Comparison of ENCODE assay signal across 16 mouse cellular contexts in the genomic region with DNA sequence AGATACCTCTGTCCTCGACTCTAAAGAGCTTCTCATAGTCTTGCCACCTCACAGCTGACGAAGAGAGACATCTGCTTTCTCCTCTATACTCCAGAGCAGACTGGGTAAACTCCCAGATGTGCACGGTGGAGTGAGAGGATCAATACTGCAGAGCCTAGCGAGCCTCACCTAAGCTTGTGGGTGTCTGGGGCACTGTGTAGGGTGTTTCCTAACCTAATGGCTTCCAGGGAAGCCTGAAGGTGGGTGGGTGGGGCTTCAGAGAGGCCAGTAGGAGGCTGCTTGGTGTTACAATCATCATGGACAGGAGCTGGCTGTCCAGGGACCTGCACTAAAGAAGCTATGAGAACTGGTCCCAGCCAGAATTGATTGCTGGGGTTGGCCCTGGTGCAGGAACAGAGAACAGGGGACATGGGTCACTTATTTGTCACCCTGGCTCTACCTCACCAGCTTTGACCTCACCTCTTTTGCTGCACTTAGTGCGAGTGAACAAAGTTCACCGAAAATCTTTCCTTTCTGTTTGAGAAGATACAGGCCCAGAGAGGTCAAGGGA. TPM values are rescaled to one million over a fixed set of nuclear protein-coding genes. Genes with fewer than 3 reads are reported as not detected.
DNase-seq lines count a peak whose midpoint lies in the region; ATAC-seq and TF ChIP-seq lines count a peak whose summit lies in the region.
"Had no signal": no experiment of that assay in that cellular context is flagged by ENCODE, and none has a peak within 500 bp of the region (broad histone marks: within the 10 kb centered on the region; RNA-seq: fewer than 3 reads in every experiment).

No protein-coding gene starts in this region.

- TF ChIP-seq CTCF in heart, adult 2 months (IDR thresholded peaks at IDR 0.05): no peak
- no peak for TF ChIP-seq CTCF in lung, postnatal 0 days (IDR thresholded peaks at IDR 0.05)
- no peak for TF ChIP-seq CTCF in stomach, postnatal 0 days (IDR thresholded peaks at IDR 0.05; ENCODE audit: low read depth)

- no peak for TF ChIP-seq EP300 in heart, adult 2 months (IDR thresholded peaks at IDR 0.05; ENCODE audit: insufficient read depth, low read depth, low read length)
- TF ChIP-seq EP300 in lung, postnatal 0 days (IDR thresholded peaks at IDR 0.05): no peak
- TF ChIP-seq EP300 in stomach, postnatal 0 days (optimal IDR thresholded peaks at IDR 0.05): no peak

- H3K4me3 ChIP-seq in heart, embryonic 15.5 days: no peak overlapping the region
- no peak overlapping the region for H3K4me3 ChIP-seq in heart, adult 2 months
- no peak overlapping the region for H3K4me3 ChIP-seq in lung, embryonic 15.5 days
- no peak overlapping the region for H3K4me3 ChIP-seq in lung, postnatal 0 days (ENCODE audit: low read depth, low read length)
- H3K4me3 ChIP-seq in limb, embryonic 10.5 days: no peak overlapping the region
- H3K4me3 ChIP-seq in stomach, postnatal 0 days (ENCODE audit: low read depth, low read length): no peak overlapping the region
- H3K4me3 ChIP-seq: erythroblast, embryonic 14.5 days; heart, embryonic 12.5 days; megakaryocyte, embryonic 14.5 days had no signal

- WGBS in heart, embryonic 15.5 days: 49% methylated on average over 6 of the region's 6 CpGs
- 60% methylated on average over 6 of the region's 6 CpGs for WGBS in heart, adult 2 months
- WGBS in lung, embryonic 15.5 days: 46% methylated on average over 6 of the region's 6 CpGs
- 51% methylated on average over 6 of the region's 6 CpGs for WGBS in lung, postnatal 0 days
- WGBS in limb, embryonic 10.5 days: 66% methylated on average over 6 of the region's 6 CpGs
- WGBS in stomach, postnatal 0 days: 46% methylated on average over 6 of the region's 6 CpGs

- ATAC-seq in heart, embryonic 15.5 days (replicated peaks; ENCODE audit: insufficient number of reproducible peaks, insufficient read depth, low FRiP score, low read depth): no peak
- ATAC-seq in lung, embryonic 15.5 days (ENCODE audit: borderline replicate concordance, extremely low read depth, low FRiP score, low TSS enrichment): no peak
- ATAC-seq in lung, postnatal 0 days: no peak
- peak; percentile 58 for ATAC-seq in stomach, postnatal 0 days (ENCODE audit: low FRiP score, low TSS enrichment)
- ATAC-seq: Patski had no signal

- DNase-seq in heart, adult 2 months: no peak
- DNase-seq in lung, postnatal 0 days (ENCODE audit: low spot score): no peak
- DNase-seq in limb, embryonic 10.5 days (ENCODE audit: low spot score): no peak
- DNase-seq in stomach, postnatal 0 days (ENCODE audit: low spot score): peak; percentile 49
- no peak for DNase-seq in cerebellum, postnatal 36 days
- DNase-seq in kidney, adult 18-20 months: no peak
- DNase-seq: gastrocnemius, adult 2 months; thymus, postnatal 4 days had no signal

- peak overlapping the region; percentile 61; the same call in 1 of the 2 replicates for H3K27ac ChIP-seq in heart, embryonic 15.5 days
- H3K27ac ChIP-seq in heart, adult 2 months: no peak overlapping the region; the same call in none of the 2 replicates
- no peak overlapping the region for H3K27ac ChIP-seq in lung, embryonic 15.5 days
- H3K27ac ChIP-seq in lung, postnatal 0 days (ENCODE audit: low read length): no peak overlapping the region
- peak overlapping the region; percentile 47; the same call in 1 of the 2 replicates for H3K27ac ChIP-seq in limb, embryonic 10.5 days
- no peak overlapping the region for H3K27ac ChIP-seq in stomach, postnatal 0 days (replicated peaks)

- no peak overlapping the region for H3K9ac ChIP-seq in heart, embryonic 15.5 days
- H3K9ac ChIP-seq in heart, adult 2 months (ENCODE audit: low read depth, low read length): no peak overlapping the region
- H3K9ac ChIP-seq in lung, embryonic 15.5 days: no peak overlapping the region
- H3K9ac ChIP-seq in lung, postnatal 0 days (replicated peaks; ENCODE audit: low read depth): no peak overlapping the region
- no peak overlapping the region for H3K9ac ChIP-seq in stomach, postnatal 0 days (ENCODE audit: low read length)
- H3K9ac ChIP-seq: forebrain, postnatal 0 days; heart, embryonic 12.5 days had no signal

- peaks cover 100% of the 10 kb centered on the region for H3K27me3 ChIP-seq in heart, embryonic 15.5 days
- no peaks in the 10 kb centered on the region for H3K27me3 ChIP-seq in heart, adult 2 months (ENCODE audit: control insufficient read depth, insufficient read depth, low read length)
- peaks cover 97% of the 10 kb centered on the region for H3K27me3 ChIP-seq in lung, embryonic 15.5 days
- peaks cover 36% of the 10 kb centered on the region for H3K27me3 ChIP-seq in lung, postnatal 0 days (replicated peaks; ENCODE audit: insufficient read depth, low read length)
- peaks cover 82% of the 10 kb centered on the region for H3K27me3 ChIP-seq in limb, embryonic 10.5 days (ENCODE audit: low read depth, poor library complexity, severe bottlenecking)
- no peaks in the 10 kb centered on the region for H3K27me3 ChIP-seq in stomach, postnatal 0 days (ENCODE audit: control insufficient read depth, insufficient read depth, low read length)
- H3K27me3 ChIP-seq: Patski had no signal

- TF ChIP-seq POLR2A in heart, adult 2 months (IDR thresholded peaks at IDR 0.05; ENCODE audit: insufficient read depth, low read depth, low read length): no peak

- no peaks in the 10 kb centered on the region for H3K36me3 ChIP-seq in heart, embryonic 15.5 days
- H3K36me3 ChIP-seq in heart, adult 2 months (ENCODE audit: control insufficient read depth, insufficient read depth, low read length): no peaks in the 10 kb centered on the region
- H3K36me3 ChIP-seq in lung, embryonic 15.5 days: no peaks in the 10 kb centered on the region
- H3K36me3 ChIP-seq in lung, postnatal 0 days (ENCODE audit: insufficient read depth, low read length): no peaks in the 10 kb centered on the region
- no peaks in the 10 kb centered on the region for H3K36me3 ChIP-seq in limb, embryonic 10.5 days
- H3K36me3 ChIP-seq in stomach, postnatal 0 days (ENCODE audit: control insufficient read depth, insufficient read depth, low read length): no peaks in the 10 kb centered on the region
- H3K36me3 ChIP-seq: heart, embryonic 12.5 days had no signal

- intact Hi-C loops in heart, adult 2 months (cut with DNase I): no loop called here

- H3K9me3 ChIP-seq in heart, embryonic 15.5 days (replicated peaks): peaks cover 5% of the 10 kb centered on the region; the same call in 1 of the 2 replicates
- no peaks in the 10 kb centered on the region for H3K9me3 ChIP-seq in lung, embryonic 15.5 days
- no peaks in the 10 kb centered on the region for H3K9me3 ChIP-seq in lung, postnatal 0 days (ENCODE audit: low read length)
- no peaks in the 10 kb centered on the region for H3K9me3 ChIP-seq in limb, embryonic 10.5 days (replicated peaks)
- H3K9me3 ChIP-seq in stomach, postnatal 0 days (ENCODE audit: control insufficient read depth, low read length): no peaks in the 10 kb centered on the region

- peaks cover 34% of the 10 kb centered on the region for H3K4me1 ChIP-seq in heart, embryonic 15.5 days (replicated peaks)
- peaks cover 16% of the 10 kb centered on the region for H3K4me1 ChIP-seq in heart, adult 2 months (ENCODE audit: control insufficient read depth, insufficient read depth, low read length)
- peaks cover 29% of the 10 kb centered on the region for H3K4me1 ChIP-seq in lung, embryonic 15.5 days
- peaks cover 5% of the 10 kb centered on the region; the same call in 1 of the 2 replicates for H3K4me1 ChIP-seq in lung, postnatal 0 days (ENCODE audit: insufficient read depth, low read depth, low read length)
- peaks cover 79% of the 10 kb centered on the region for H3K4me1 ChIP-seq in limb, embryonic 10.5 days
- H3K4me1 ChIP-seq in stomach, postnatal 0 days (replicated peaks; ENCODE audit: control insufficient read depth, insufficient read depth): peaks cover 9% of the 10 kb centered on the region; the same call in 1 of the 2 replicates
- H3K4me1 ChIP-seq: megakaryocyte, embryonic 14.5 days had no signal

- H3K79me2 ChIP-seq in heart, adult 2 months (replicated peaks; ENCODE audit: control insufficient read depth, insufficient read depth, low read length): no peaks in the 10 kb centered on the region

- no peak overlapping the region for H3K4me2 ChIP-seq in heart, embryonic 15.5 days
- peak overlapping the region; percentile 1; the same call in 1 of the 2 replicates for H3K4me2 ChIP-seq in lung, embryonic 15.5 days
- no peak overlapping the region for H3K4me2 ChIP-seq in lung, postnatal 0 days (replicated peaks; ENCODE audit: low read depth, low read length)
- H3K4me2 ChIP-seq in stomach, postnatal 0 days (replicated peaks; ENCODE audit: low read depth): no peak overlapping the region
- H3K4me2 ChIP-seq: heart, embryonic 12.5 days; hindbrain, embryonic 14.5 days had no signal

RNA-seq across cellular contexts. Expression of a gene that starts 57.5 kb away (rescaled TPM):
- polyA plus RNA-seq in heart, embryonic 15.5 days (2015; fragmentation: Nextera tagmentation; extraction: Ambion mirVana): 7.3 and 14.3 TPM in 2 replicates
- 10 to 100 TPM; 16.5 to 16.8 TPM for total RNA-seq in heart, adult 2 months (2021)
- polyA plus RNA-seq in heart, adult 2 months (2012; rRNA removed): 15.7 and 16.6 TPM in 2 replicates
- polyA plus RNA-seq in lung, embryonic 15.5 days (2015; fragmentation: Nextera tagmentation; extraction: Ambion mirVana): 25.2 and 27.1 TPM in 2 replicates
- polyA plus RNA-seq in lung, postnatal 0 days (2015; fragmentation: Nextera tagmentation; extraction: Ambion mirVana): 16.2 and 16.3 TPM in 2 replicates
- polyA plus RNA-seq in limb, embryonic 10.5 days (2016; fragmentation: Nextera tagmentation; extraction: Ambion mirVana): 53.4 and 55.7 TPM in 2 replicates
- 16.8 and 18.2 TPM in 2 replicates for polyA plus RNA-seq in stomach, postnatal 0 days (2015; fragmentation: Nextera tagmentation; extraction: Ambion mirVana)

Comparison
In these comparisons a context has a peak if more than half of its experiments do, and no peak if none do; other contexts are left out.
1. H3K27ac ChIP-seq: peak in heart, embryonic 15.5 days (single experiment) and limb, embryonic 10.5 days (single experiment); none in heart, adult 2 months (single experiment), lung, embryonic 15.5 days (single experiment), lung, postnatal 0 days (single experiment) and stomach, postnatal 0 days (single experiment).